Mouse (Mus musculus) kidney, postnatal 36 days (tissue): ENCODE measurements around the gene Nck2.

ENCODE experiments used
- DNase-seq, 2 experiments: peaks; one replicate each; pipeline ENCODE4 v3.0.0; 2021 to 2022; ENCODE audit warnings: mixed read lengths in 2 of 2

Nck2 gene

DNA sequence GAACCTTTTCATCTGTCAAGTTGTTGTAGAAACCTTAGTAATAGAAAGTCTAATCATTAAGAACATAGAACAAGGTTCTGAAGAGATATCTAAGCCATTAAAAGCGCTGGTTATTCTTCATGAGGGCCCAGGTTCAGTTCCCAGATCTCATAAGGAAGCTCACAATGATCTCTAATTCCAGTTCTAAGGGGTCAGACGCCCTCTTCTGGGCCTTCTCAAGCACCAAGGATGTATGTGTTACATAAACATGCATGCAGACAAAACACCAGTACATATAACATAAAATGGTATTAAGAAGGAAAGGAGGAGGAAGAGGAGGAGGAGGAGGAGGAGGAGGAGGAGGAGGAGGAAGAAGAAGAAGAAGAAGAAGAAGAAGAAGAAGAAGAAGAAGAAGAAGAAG, 145.5 kb downstream of the Nck2 start:
- DNase-seq, result no peak

DNA sequence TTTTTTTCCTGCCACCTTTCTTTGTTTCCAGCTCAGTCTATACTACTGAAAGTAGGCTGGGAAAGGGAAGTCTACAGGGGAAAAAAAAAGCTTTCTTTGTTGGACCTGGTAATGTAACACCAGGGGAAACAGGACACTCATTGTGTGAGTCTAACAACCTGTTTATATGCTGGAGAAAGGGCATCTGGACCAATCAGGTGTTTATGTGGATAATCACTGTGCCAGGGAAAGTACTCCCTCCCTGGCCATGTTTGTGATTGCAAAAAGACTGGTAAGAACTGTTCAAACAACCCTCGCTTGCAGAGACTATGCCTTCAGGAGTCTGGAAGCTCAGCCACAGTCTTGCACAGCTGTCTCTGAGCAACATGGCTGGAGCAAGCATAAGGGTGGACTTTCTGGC, 146.3 kb downstream of the Nck2 start:
- DNase-seq, result peak in 1 of 2 experiments; percentile 22

DNA sequence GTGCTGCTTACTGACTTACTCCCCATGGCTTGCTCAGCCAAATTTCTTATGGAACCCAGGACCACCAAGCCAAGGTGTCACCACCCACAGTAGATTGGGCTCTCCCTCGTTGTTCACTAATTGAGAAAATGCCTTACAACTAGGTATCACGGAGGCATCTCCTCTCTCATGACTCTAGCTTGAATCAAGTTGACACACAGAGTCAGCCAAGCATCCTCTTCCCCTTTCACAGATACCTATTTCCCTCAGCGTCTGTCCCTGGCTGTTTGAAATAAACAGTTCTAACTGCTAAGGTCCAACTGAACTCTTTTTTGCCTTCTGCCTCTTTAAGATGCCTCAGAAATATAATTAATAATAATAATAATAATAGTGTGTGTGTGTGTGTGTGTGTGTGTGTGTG, 148.7 kb downstream of the Nck2 start:
- DNase-seq, result no peak

DNA sequence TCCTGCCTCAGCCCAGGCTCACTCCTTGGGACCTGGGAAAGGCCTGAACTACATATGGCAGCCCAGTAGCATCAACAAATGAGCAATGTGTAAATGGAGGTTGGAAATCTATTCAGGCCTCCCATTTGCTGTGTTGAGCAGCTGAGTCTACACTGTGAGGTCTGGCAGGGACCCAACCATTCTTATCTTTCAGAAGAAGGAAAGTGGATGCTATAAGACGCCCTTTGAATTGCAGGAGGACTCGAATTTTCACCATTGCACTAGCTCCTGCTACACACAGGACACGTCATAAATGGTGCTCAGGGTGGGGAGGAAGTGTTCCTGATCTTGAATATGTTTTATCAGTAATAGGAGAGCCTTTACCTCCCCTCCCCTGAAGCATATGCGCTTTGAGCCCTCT, 150.4 kb downstream of the Nck2 start:
- no peak for DNase-seq

DNA sequence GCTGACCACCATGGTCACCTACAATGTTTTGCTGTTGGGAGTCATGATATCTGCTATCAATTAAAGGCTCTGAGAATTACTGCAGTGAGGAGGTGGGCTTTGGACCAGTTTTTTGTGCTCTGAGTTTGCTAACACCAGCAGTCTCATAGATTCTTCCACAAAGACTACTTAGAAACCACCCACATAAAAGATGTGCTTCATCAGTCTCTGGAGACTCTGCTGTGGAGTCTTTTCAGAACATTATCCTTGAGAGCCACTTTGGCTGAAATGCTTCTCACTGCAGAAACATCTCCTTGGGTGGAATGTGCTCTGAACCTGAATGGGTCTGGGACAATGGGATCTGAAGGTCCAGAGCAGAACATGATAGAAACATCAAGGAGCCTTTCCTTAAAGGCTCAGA, 153.4 kb downstream of the Nck2 start:
- DNase-seq, result no peak

DNA sequence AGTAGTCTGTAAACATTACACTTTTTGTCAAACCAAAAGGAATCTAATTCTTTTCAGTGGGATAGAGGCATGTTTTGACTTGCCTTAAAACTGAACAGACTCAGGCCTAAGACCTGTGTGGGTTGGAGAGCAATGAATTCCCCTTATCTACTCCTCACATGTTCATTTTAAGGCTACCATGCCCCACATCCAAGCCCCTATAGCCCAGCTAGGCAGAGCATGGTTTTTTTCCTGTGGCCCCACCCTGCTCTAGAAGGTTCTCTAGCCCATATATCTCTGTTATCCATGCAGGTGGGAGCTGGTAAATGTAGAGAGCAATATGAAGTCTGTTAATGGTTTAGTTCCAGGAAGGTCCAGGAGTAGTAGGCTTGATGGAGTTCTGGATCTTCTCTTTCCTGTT, 155.1 kb downstream of the Nck2 start:
- no peak for DNase-seq

DNA sequence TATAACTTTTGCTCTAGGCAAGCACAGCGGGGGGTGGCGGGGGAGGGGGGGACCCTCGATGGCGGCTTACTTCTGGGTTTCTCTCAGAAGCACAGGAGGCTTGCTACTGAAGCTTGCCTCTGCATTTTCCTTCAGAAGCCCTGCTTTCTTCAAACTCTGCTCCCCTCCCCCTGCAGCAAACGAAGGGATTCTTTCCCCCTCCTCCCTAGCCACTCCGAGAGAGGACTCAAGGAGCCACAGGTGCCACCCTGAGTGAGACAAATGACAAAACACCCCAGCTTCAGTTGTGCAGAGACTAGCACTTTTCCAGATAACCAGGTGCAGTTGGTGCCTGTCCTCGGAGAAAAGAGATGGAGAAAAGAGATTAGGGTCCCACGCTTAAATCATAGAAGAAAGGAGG, 156.7 kb downstream of the Nck2 start:
- no peak for DNase-seq

DNA sequence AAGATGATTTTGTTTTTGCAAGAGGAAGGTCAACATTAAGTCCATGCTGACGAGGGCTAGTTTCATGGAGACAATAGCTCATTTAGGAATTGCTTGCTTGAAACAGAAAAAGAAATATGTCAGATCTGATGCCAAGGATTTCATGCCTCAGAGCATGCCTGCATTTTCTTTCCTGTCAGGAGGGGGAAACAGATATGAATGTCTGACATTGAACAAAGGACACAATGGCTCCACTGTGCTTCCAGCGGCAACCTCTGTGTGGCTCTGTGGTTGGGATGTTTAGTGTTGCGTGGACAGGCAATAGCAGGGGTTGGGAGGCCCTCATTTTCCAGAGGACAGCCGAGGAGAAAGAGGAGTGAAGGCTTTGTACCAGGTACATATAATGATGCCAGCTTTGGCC, 171.6 kb downstream of the Nck2 start:
- DNase-seq, result no peak
